Mouse (Mus musculus): ENCODE measurements at regions not wholly inside any gene's neighbourhood (a gene's known extent, or its start where the extent isn't known, plus 50 kb on each side); places are given as distances from the start of the nearest gene placed in this dataset.

GRCm38 (mm10) chr15:40386526-40386925 lies 252.4 kb downstream of the 9330182O14Rik start:
- intact Hi-C loops (cut with DNase I), result no loop called here
- DNase-seq (ENCODE audit: low spot score in 2 of 2), result no peak

GRCm38 (mm10) chr15:40387746-40388145 lies 253.6 kb downstream of the 9330182O14Rik start:
- intact Hi-C loops (cut with DNase I), result no loop called here

GRCm38 (mm10) chr15:40388806-40389205 lies 254.6 kb downstream of the 9330182O14Rik start:
- DNase-seq (ENCODE audit: low spot score in 2 of 2), result no peak
- intact Hi-C loops (cut with DNase I), result no loop called here

More at GRCm38 (mm10) chr15:40387746-40388145, 253.6 kb downstream of the 9330182O14Rik start:
- DNase-seq (ENCODE audit: low spot score in 2 of 2), result no peak

- intact Hi-C loops (cut with DNase I), result no loop called here
Measured at GRCm38 (mm10) chr15:40435156-40435555, 301.0 kb downstream of the 9330182O14Rik start.

GRCm38 (mm10) chr15:40436688-40437087 lies 302.5 kb downstream of the 9330182O14Rik start:
- no peak for DNase-seq (ENCODE audit: low spot score in 2 of 2)
- intact Hi-C loops (cut with DNase I), result no loop called here

More at GRCm38 (mm10) chr15:40435156-40435555, 301.0 kb downstream of the 9330182O14Rik start:
- no peak for DNase-seq (ENCODE audit: low spot score in 2 of 2)

GRCm38 (mm10) chr15:40439827-40440226 lies 305.7 kb downstream of the 9330182O14Rik start:
- intact Hi-C loops (cut with DNase I), result no loop called here
- DNase-seq (ENCODE audit: low spot score in 2 of 2), result no peak

GRCm38 (mm10) chr15:40448623-40449022 lies 314.5 kb downstream of the 9330182O14Rik start:
- DNase-seq (ENCODE audit: low spot score in 2 of 2), result no peak
- intact Hi-C loops (cut with DNase I), result no loop called here

GRCm38 (mm10) chr15:40453235-40453634 lies 319.1 kb downstream of the 9330182O14Rik start:
- no peak for DNase-seq (ENCODE audit: low spot score in 2 of 2)
- intact Hi-C loops (cut with DNase I), result no loop called here

- DNase-seq (ENCODE audit: low spot score in 2 of 2), result peak; percentile 4
- intact Hi-C loops (cut with DNase I), result no loop called here
Measured at GRCm38 (mm10) chr15:40475659-40476355, 341.6 kb downstream of the 9330182O14Rik start.

- no peak for DNase-seq (ENCODE audit: low spot score in 2 of 2)
- intact Hi-C loops (cut with DNase I), result no loop called here
Measured at GRCm38 (mm10) chr15:40480386-40480785, 346.2 kb downstream of the 9330182O14Rik start.

- DNase-seq (ENCODE audit: low spot score in 2 of 2), result no peak
- intact Hi-C loops (cut with DNase I), result no loop called here
Measured at GRCm38 (mm10) chr15:40481239-40481638, 347.1 kb downstream of the 9330182O14Rik start.

GRCm38 (mm10) chr15:40485997-40486396 lies 351.8 kb downstream of the 9330182O14Rik start:
- DNase-seq (ENCODE audit: low spot score in 2 of 2), result no peak
- intact Hi-C loops (cut with DNase I), result no loop called here

GRCm38 (mm10) chr15:40501180-40502125 lies 367.3 kb downstream of the 9330182O14Rik start:
- intact Hi-C loops (cut with DNase I), result no loop called here

GRCm38 (mm10) chr15:40510826-40511225 lies 376.7 kb downstream of the 9330182O14Rik start:
- no peak for DNase-seq (ENCODE audit: low spot score in 2 of 2)
- intact Hi-C loops (cut with DNase I), result no loop called here

More at GRCm38 (mm10) chr15:40501180-40502125, 367.3 kb downstream of the 9330182O14Rik start:
- DNase-seq (ENCODE audit: low spot score in 2 of 2), result no peak

- intact Hi-C loops (cut with DNase I), result no loop called here
- no peak for DNase-seq (ENCODE audit: low spot score in 2 of 2)
Measured at GRCm38 (mm10) chr15:40524350-40524749, 390.2 kb downstream of the 9330182O14Rik start.

- no peak for DNase-seq (ENCODE audit: low spot score in 2 of 2)
- intact Hi-C loops (cut with DNase I), result no loop called here
Measured at GRCm38 (mm10) chr15:40533451-40533873, 399.3 kb downstream of the 9330182O14Rik start.

GRCm38 (mm10) chr15:40561661-40562060 lies 427.5 kb downstream of the 9330182O14Rik start:
- DNase-seq (ENCODE audit: low spot score in 2 of 2), result no peak
- intact Hi-C loops (cut with DNase I), result no loop called here

- no peak for DNase-seq (ENCODE audit: low spot score in 2 of 2)
- intact Hi-C loops (cut with DNase I), result no loop called here
Measured at GRCm38 (mm10) chr15:40565716-40566115, 431.6 kb downstream of the 9330182O14Rik start.

- intact Hi-C loops (cut with DNase I), result no loop called here
- DNase-seq (ENCODE audit: low spot score in 2 of 2), result no peak
Measured at GRCm38 (mm10) chr15:40566481-40566880, 432.3 kb downstream of the 9330182O14Rik start.

- DNase-seq (ENCODE audit: low spot score in 2 of 2), result no peak
- intact Hi-C loops (cut with DNase I), result no loop called here
Measured at GRCm38 (mm10) chr15:40568701-40569100, 434.5 kb downstream of the 9330182O14Rik start.
